Mouse (Mus musculus): ENCODE results near the gene Wnk2.

- TF ChIP-seq CTCF (conservative IDR thresholded peaks at IDR 0.05; ENCODE audit: low read length) (no peak; the same call in 1 of the 2 replicates), NANOG (IDR thresholded peaks at IDR 0.05; ENCODE audit: borderline replicate concordance, low read length) (no peak)
Observed at GRCm38 (mm10) chr13:49015366-49016306, 132.2 kb downstream of the Wnk2 start.
